Mouse (Mus musculus): ENCODE measurements at regions not wholly inside any gene's neighbourhood (a gene's known extent, or its start where the extent isn't known, plus 50 kb on each side); places are given as distances from the start of the nearest gene placed in this dataset.

DNA sequence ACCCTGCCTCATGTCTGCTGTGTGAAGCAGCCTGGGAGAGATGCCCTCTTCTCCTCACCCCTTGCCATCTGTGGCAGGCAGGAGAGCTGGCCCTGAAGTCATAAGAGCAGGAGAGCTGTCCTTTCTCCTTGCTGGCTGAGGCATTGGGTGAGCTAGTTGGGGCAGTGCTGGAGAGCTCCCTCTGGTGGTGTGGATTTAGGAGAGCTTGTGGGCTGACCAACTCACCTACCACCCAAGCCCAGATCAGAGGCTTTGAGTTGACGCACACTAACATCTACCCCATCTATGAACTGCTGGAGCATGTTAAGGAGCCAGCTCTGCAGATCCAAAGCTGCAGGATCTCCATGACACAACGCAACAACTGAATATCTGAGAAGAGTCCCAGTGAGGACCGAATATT is 331.7 kb downstream of the Lnpk start:
- Histone ChIP-seq H3K4me3 (replicated peaks in 1 of 3; ENCODE audit: low read depth in 2 of 3, low read length in 2 of 3, poor library complexity in 1 of 3) (no peak overlapping the region), H3K9me3 (replicated peaks; ENCODE audit: low read length) (no peaks in the 10 kb centered on the region), H3K9ac (ENCODE audit: insufficient read depth, low read depth) (no peak overlapping the region), H3K4me2 (ENCODE audit: insufficient read depth, low read depth, poor library complexity, severe bottlenecking) (no peak overlapping the region), H3K27me3 (replicated peaks) (no peaks in the 10 kb centered on the region), H3K27ac (ENCODE audit: insufficient read depth, low read depth) (no peak overlapping the region), H3K4me1 (ENCODE audit: control insufficient read depth in 1 of 2, insufficient read depth in 2 of 2) (peaks cover 17 to 40% of the 10 kb centered on the region in 2 experiments), H3K36me3 (replicated peaks in 1 of 2; ENCODE audit: control insufficient read depth in 1 of 2, insufficient read depth in 1 of 2, low read length in 1 of 2) (no peaks in the 10 kb centered on the region), H3K79me2 (replicated peaks; ENCODE audit: control insufficient read depth, extremely low read depth, insufficient read depth, poor library complexity, severe bottlenecking) (no peaks in the 10 kb centered on the region)
- dilution Hi-C loops (cut with MboI; ENCODE audit: extremely low pct_ligation_motif_present, extremely low pct_unique_long_range_greater_than_20kb, low sequenced_read_pairs) (no loop called here), in situ Hi-C loops (cut with MboI; ENCODE audit: low pct_ligation_motif_present, low pct_unique_long_range_greater_than_20kb, low sequenced_read_pairs) (no loop called here)
- DNase-seq (ENCODE audit: extremely low read depth): peak; percentile 41
- TF ChIP-seq GABPA (IDR thresholded peaks at IDR 0.05; ENCODE audit: insufficient replicate concordance, low read depth, low read length) (no peak), ZMIZ1 (IDR thresholded peaks at IDR 0.05; ENCODE audit: low read depth, low read length) (no peak), MEF2A (IDR thresholded peaks at IDR 0.05; ENCODE audit: borderline replicate concordance, low read depth, low read length) (no peak), SMC3 (IDR thresholded peaks at IDR 0.05; ENCODE audit: low read depth, low read length) (peak; percentile 78), RAD21 (IDR thresholded peaks at IDR 0.05; ENCODE audit: low read depth, low read length) (peak; percentile 46), ZNF384 (IDR thresholded peaks at IDR 0.05; ENCODE audit: low read depth, low read length) (no peak), TBP (conservative IDR thresholded peaks at IDR 0.05; ENCODE audit: low read depth, low read length) (no peak), MXI1 (IDR thresholded peaks at IDR 0.05; ENCODE audit: low read depth, low read length) (no peak), CHD1 (IDR thresholded peaks at IDR 0.05; ENCODE audit: low read depth, low read length) (no peak), CTCF (conservative IDR thresholded peaks at IDR 0.05 in 1 of 2, IDR thresholded peaks at IDR 0.05 in 1 of 2; ENCODE audit: low read depth in 2 of 2, low read length in 2 of 2) (peak; percentile 26 to 67; a peak in 3 of 4 replicates), ZC3H11A (IDR thresholded peaks at IDR 0.05; ENCODE audit: low read depth, low read length) (no peak), MAX (IDR thresholded peaks at IDR 0.05; ENCODE audit: low read length) (no peak), CHD2 (IDR thresholded peaks at IDR 0.05; ENCODE audit: low read length) (no peak), SIN3A (IDR thresholded peaks at IDR 0.05; ENCODE audit: low read length) (no peak), KAT2A (IDR thresholded peaks at IDR 0.05; ENCODE audit: insufficient replicate concordance, low read length) (no peak)

DNA sequence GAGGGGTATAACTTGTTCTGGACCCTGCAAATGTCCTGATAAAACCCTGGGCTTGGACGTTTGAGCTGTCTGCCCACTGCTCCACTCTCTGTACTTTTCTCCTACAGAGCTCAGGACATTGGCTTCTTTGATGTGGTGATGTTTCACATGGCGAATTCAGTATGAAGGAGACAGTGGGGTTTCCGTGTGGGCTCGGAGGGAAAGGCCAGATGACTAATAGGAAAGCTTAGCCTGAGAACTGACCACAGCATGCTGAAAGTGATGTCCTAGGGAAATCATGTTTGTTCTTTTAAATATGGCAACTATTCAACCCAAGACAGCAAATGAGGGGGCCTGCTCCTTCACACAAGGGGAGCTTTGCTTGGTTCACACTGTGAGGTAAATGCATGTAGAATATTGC is 332.6 kb downstream of the Lnpk start:
- in situ Hi-C loops (cut with MboI; ENCODE audit: low pct_ligation_motif_present, low pct_unique_long_range_greater_than_20kb, low sequenced_read_pairs): no loop called here
- Histone ChIP-seq H3K9me3 (replicated peaks; ENCODE audit: low read length) (no peaks in the 10 kb centered on the region), H3K27ac (ENCODE audit: insufficient read depth, low read depth) (peak overlapping the region; percentile 11; the same call in 1 of the 2 replicates), H3K9ac (ENCODE audit: insufficient read depth, low read depth) (no peak overlapping the region), H3K79me2 (replicated peaks; ENCODE audit: control insufficient read depth, extremely low read depth, insufficient read depth, poor library complexity, severe bottlenecking) (no peaks in the 10 kb centered on the region), H3K4me1 (ENCODE audit: control insufficient read depth in 1 of 2, insufficient read depth in 2 of 2) (peaks cover 17 to 40% of the 10 kb centered on the region in 2 experiments), H3K36me3 (replicated peaks in 1 of 2; ENCODE audit: control insufficient read depth in 1 of 2, insufficient read depth in 1 of 2, low read length in 1 of 2) (no peaks in the 10 kb centered on the region), H3K27me3 (replicated peaks) (no peaks in the 10 kb centered on the region), H3K4me2 (ENCODE audit: insufficient read depth, low read depth, poor library complexity, severe bottlenecking) (peak overlapping the region; percentile 73), H3K4me3 (replicated peaks in 1 of 3; ENCODE audit: low read depth in 2 of 3, low read length in 2 of 3, poor library complexity in 1 of 3) (no peak overlapping the region)
- TF ChIP-seq PAX5 (IDR thresholded peaks at IDR 0.05; ENCODE audit: low read length): no peak
- peak; percentile 58; the same call in 1 of the 2 replicates for TF ChIP-seq TCF12 (IDR thresholded peaks at IDR 0.05; ENCODE audit: low read depth, low read length)
- peak; percentile 43; the same call in 1 of the 2 replicates for TF ChIP-seq MEF2A (IDR thresholded peaks at IDR 0.05; ENCODE audit: borderline replicate concordance, low read depth, low read length)
- TF ChIP-seq ZKSCAN1 (IDR thresholded peaks at IDR 0.05; ENCODE audit: borderline replicate concordance, low read depth, low read length): no peak
- no peak for TF ChIP-seq HCFC1 (IDR thresholded peaks at IDR 0.05; ENCODE audit: low read depth, low read length)
- TF ChIP-seq BHLHE40 (IDR thresholded peaks at IDR 0.05; ENCODE audit: low read depth, low read length): peak; percentile 78
- peak; percentile 48; the same call in 1 of the 2 replicates for TF ChIP-seq MXI1 (IDR thresholded peaks at IDR 0.05; ENCODE audit: low read depth, low read length)
- 0 out of 2 replicates have a peak, but pooled peaks have one; percentile 22 for TF ChIP-seq MAX (IDR thresholded peaks at IDR 0.05; ENCODE audit: low read length)
- TF ChIP-seq ZNF384 (IDR thresholded peaks at IDR 0.05; ENCODE audit: low read depth, low read length): no peak
- no peak for TF ChIP-seq UBTF (IDR thresholded peaks at IDR 0.05; ENCODE audit: low read depth, low read length)
- TF ChIP-seq KAT2A (IDR thresholded peaks at IDR 0.05; ENCODE audit: insufficient replicate concordance, low read length): no peak
- TF ChIP-seq POLR2A (IDR thresholded peaks at IDR 0.05; ENCODE audit: low read depth, low read length): no peak
- TF ChIP-seq SIN3A (IDR thresholded peaks at IDR 0.05; ENCODE audit: low read length): no peak
- TF ChIP-seq RCOR1 (conservative IDR thresholded peaks at IDR 0.05; ENCODE audit: low read depth, low read length): peak; percentile 48; the same call in 1 of the 2 replicates
- TF ChIP-seq IRF4 (IDR thresholded peaks at IDR 0.05; ENCODE audit: low read depth, low read length): peak; percentile 69
- TF ChIP-seq JUN (IDR thresholded peaks at IDR 0.05; ENCODE audit: insufficient read depth, low read depth, low read length): no peak
- peak; percentile 80 for TF ChIP-seq EP300 (IDR thresholded peaks at IDR 0.05; ENCODE audit: low read length)
- no peak for TF ChIP-seq ZMIZ1 (IDR thresholded peaks at IDR 0.05; ENCODE audit: low read depth, low read length)
- TF ChIP-seq GABPA (IDR thresholded peaks at IDR 0.05; ENCODE audit: insufficient replicate concordance, low read depth, low read length): no peak
- no peak for TF ChIP-seq USF2 (conservative IDR thresholded peaks at IDR 0.05; ENCODE audit: low read depth, low read length)
- peak; percentile 72 for TF ChIP-seq ETS1 (conservative IDR thresholded peaks at IDR 0.05; ENCODE audit: low read depth, low read length)
- TF ChIP-seq CHD1 (IDR thresholded peaks at IDR 0.05; ENCODE audit: low read depth, low read length): no peak
- TF ChIP-seq SMC3 (IDR thresholded peaks at IDR 0.05; ENCODE audit: low read depth, low read length): no peak
- TF ChIP-seq CHD2 (IDR thresholded peaks at IDR 0.05; ENCODE audit: low read length): 0 out of 2 replicates have a peak, but pooled peaks have one; percentile 46
- no peak for TF ChIP-seq POLR2AphosphoS2 (IDR thresholded peaks at IDR 0.05; ENCODE audit: low read depth, low read length)
- DNase-seq (ENCODE audit: extremely low read depth): peak; percentile 43
- dilution Hi-C loops (cut with MboI; ENCODE audit: extremely low pct_ligation_motif_present, extremely low pct_unique_long_range_greater_than_20kb, low sequenced_read_pairs): no loop called here
